Mouse (Mus musculus) erythroblast, embryonic 14.5 days (primary cell): ENCODE data around the gene Dlx4.

ENCODE experiments used
- GATA1 ChIP-seq: IDR thresholded peaks from 2 replicates; pipeline ENCODE4 v1.6.1; 2012; ENCODE audit warnings: low read length, inconsistent platforms, mixed read lengths
- TAL1 ChIP-seq: IDR thresholded peaks from 3 replicates; pipeline ENCODE4 v1.6.1; 2012; ENCODE audit warnings: low read length, inconsistent platforms, mixed read lengths

- TF ChIP-seq GATA1: no peak
- no peak for TF ChIP-seq TAL1
These were observed 45.7 kb downstream of the Dlx4 start for GRCm38 (mm10) chr11:95100393-95100792.
